Mouse (Mus musculus) lung, postnatal 10 days (tissue): Measurements from ENCODE around the gene Clec4e.
"Not testable (repeated sequence)": the region's sequence is repeated elsewhere in the genome, so short reads cannot be mapped to it uniquely, and the experiment has no call there.

Experiments used
- DNase-seq: peaks from one replicate; pipeline ENCODE4 v3.0.0; 2021

Gene Clec4e

GRCm38 (mm10) chr6:123289753-123290152 is at the start of gene Clec4e:
Gene Clec4e (minus strand): TSS chr6:123289870.
- no peak for DNase-seq

GRCm38 (mm10) chr6:123332503-123332902 is 42.8 kb upstream of the Clec4e start:
- DNase-seq, result no peak

- no peak for DNase-seq
Measured at GRCm38 (mm10) chr6:123308033-123308432, 18.4 kb upstream of the Clec4e start, which contains the start of gene Vmn2r19. Gene Vmn2r19 (plus strand): TSS chr6:123308333.

GRCm38 (mm10) chr6:123306315-123306714 is 16.6 kb upstream of the Clec4e start:
- DNase-seq, result not testable (repeated sequence)

- no peak for DNase-seq
Measured at GRCm38 (mm10) chr6:123296687-123297086, 7.0 kb upstream of the Clec4e start.

- not testable (repeated sequence) for DNase-seq
Measured at GRCm38 (mm10) chr6:123293509-123293908, 3.8 kb upstream of the Clec4e start.

GRCm38 (mm10) chr6:123292751-123293400 is 3.2 kb upstream of the Clec4e start:
- no peak for DNase-seq

GRCm38 (mm10) chr6:123288931-123289330 is 739 bp downstream of the Clec4e start:
- DNase-seq, result no peak

GRCm38 (mm10) chr6:123286311-123286710 is 3.4 kb downstream of the Clec4e start:
- no peak for DNase-seq

- DNase-seq, result no peak
Measured at GRCm38 (mm10) chr6:123279443-123279842, 10.2 kb downstream of the Clec4e start.

- DNase-seq, result no peak
Measured at GRCm38 (mm10) chr6:123266945-123267344, 22.7 kb downstream of the Clec4e start.

GRCm38 (mm10) chr6:123265809-123266208 is 23.9 kb downstream of the Clec4e start:
- no peak for DNase-seq

GRCm38 (mm10) chr6:123264194-123264593 is 25.5 kb downstream of the Clec4e start:
- no peak for DNase-seq

- DNase-seq, result no peak
Measured at GRCm38 (mm10) chr6:123261555-123262161, 28.0 kb downstream of the Clec4e start, which contains the start of gene Clec4d. Gene Clec4d (plus strand): TSS chr6:123262111.

GRCm38 (mm10) chr6:123260868-123261267 is 28.8 kb downstream of the Clec4e start:
- DNase-seq, result no peak

GRCm38 (mm10) chr6:123259889-123260603 is 29.6 kb downstream of the Clec4e start:
- DNase-seq, result no peak

GRCm38 (mm10) chr6:123258946-123259345 is 30.7 kb downstream of the Clec4e start:
- no peak for DNase-seq

GRCm38 (mm10) chr6:123252735-123253134 is 36.9 kb downstream of the Clec4e start:
- DNase-seq, result no peak

- DNase-seq, result not testable (repeated sequence)
Measured at GRCm38 (mm10) chr6:123248862-123249261, 40.8 kb downstream of the Clec4e start.

- DNase-seq, result no peak
Measured at GRCm38 (mm10) chr6:123244201-123244600, 45.5 kb downstream of the Clec4e start.

GRCm38 (mm10) chr6:123237582-123237981 is 52.1 kb downstream of the Clec4e start:
- no peak for DNase-seq
